Mouse (Mus musculus) CH12.LX (cell line): Measurements from ENCODE around the gene Igfals. TPM values are rescaled to one million over a fixed set of nuclear protein-coding genes. Genes with fewer than 3 reads are reported as not detected.

Source experiments
- DNase-seq: peaks from one replicate; pipeline ENCODE4 v3.0.0-alpha.2; 2013; ENCODE audit errors: extremely low read depth
- H3K27ac ChIP-seq: 2 replicates; pipeline ENCODE4 v1.5.1; 2012; ENCODE audit warnings: low read depth, mild to moderate bottlenecking, control low read depth, moderate library complexity; ENCODE audit not compliant: insufficient read depth
- H3K27me3 ChIP-seq: replicated peaks from 2 replicates; pipeline ENCODE3; 2012; ENCODE audit warnings: inconsistent platforms
- H3K36me3 ChIP-seq, 2 experiments: replicated peaks in 1 of 2; 2 replicates each; pipeline versions ENCODE3 to v1.6.1; 2012; ENCODE audit warnings: inconsistent platforms in 1 of 2, low read length in 1 of 2, mild to moderate bottlenecking in 1 of 2, mixed read lengths in 1 of 2, moderate library complexity in 1 of 2; ENCODE audit not compliant: control insufficient read depth in 1 of 2, insufficient read depth in 1 of 2
- H3K4me1 ChIP-seq, 2 experiments: 2 replicates each; pipeline ENCODE4 v1.6.1; 2012; ENCODE audit warnings: inconsistent platforms in 1 of 2, moderate library complexity in 1 of 2; ENCODE audit not compliant: insufficient read depth in 2 of 2, control insufficient read depth in 1 of 2
- H3K4me2 ChIP-seq: 2 replicates; pipeline ENCODE4 v1.6.1; 2012; ENCODE audit warnings: low read depth, mild to moderate bottlenecking, control low read depth; ENCODE audit not compliant: poor library complexity, insufficient read depth, severe bottlenecking
- H3K4me3 ChIP-seq, 3 experiments: fragments of 150-350 bp in 1 of 3; sonication (generic) in 1 of 3; replicated peaks in 1 of 3; 2 replicates each; pipeline versions ENCODE3 to v1.5.1; 2011 to 2012; ENCODE audit warnings: low read depth in 2 of 3, low read length in 2 of 3, mild to moderate bottlenecking in 2 of 3, moderate library complexity in 2 of 3, control low read depth in 1 of 3, improper control_type of control experiment in 1 of 3, inconsistent platforms in 1 of 3, mixed read lengths in 1 of 3; ENCODE audit not compliant: poor library complexity in 1 of 3
- H3K79me2 ChIP-seq: replicated peaks from 2 replicates; pipeline ENCODE4 v1.6.1; 2012; ENCODE audit warnings: mild to moderate bottlenecking, moderate library complexity; ENCODE audit not compliant: control insufficient read depth, poor library complexity, insufficient read depth, severe bottlenecking; ENCODE audit errors: extremely low read depth
- H3K9ac ChIP-seq: 2 replicates; pipeline ENCODE4 v1.6.1; 2012; ENCODE audit warnings: low read depth, mild to moderate bottlenecking, control low read depth, moderate library complexity; ENCODE audit not compliant: insufficient read depth
- H3K9me3 ChIP-seq: replicated peaks from 2 replicates; pipeline ENCODE3; 2012; ENCODE audit warnings: low read length, inconsistent platforms, mixed read lengths
- BHLHE40 ChIP-seq: IDR thresholded peaks from 2 replicates; pipeline ENCODE4 v1.6.1; 2011; ENCODE audit warnings: mild to moderate bottlenecking, low read depth, low read length, improper control_type of control experiment
- CTCF ChIP-seq, 2 experiments: IDR thresholded peaks in 1 of 2; conservative IDR thresholded peaks in 1 of 2; 2 replicates each; pipeline ENCODE4 v1.5.1; 2011 to 2012; ENCODE audit warnings: low read depth in 2 of 2, low read length in 2 of 2, improper control_type of control experiment in 1 of 2, inconsistent platforms in 1 of 2, mild to moderate bottlenecking in 1 of 2, moderate library complexity in 1 of 2
- ELF1 ChIP-seq: IDR thresholded peaks from 2 replicates; pipeline ENCODE4 v1.6.1; 2014; ENCODE audit warnings: low read depth, mild to moderate bottlenecking, inconsistent platforms, low read length, improper control_type of control experiment
- EP300 ChIP-seq: IDR thresholded peaks from 2 replicates; pipeline ENCODE4 v1.6.1; 2011; ENCODE audit warnings: low read length, improper control_type of control experiment
- ETS1 ChIP-seq: conservative IDR thresholded peaks from 2 replicates; pipeline ENCODE4 v1.6.1; 2012; ENCODE audit warnings: low read depth, mild to moderate bottlenecking, inconsistent platforms, low read length, improper control_type of control experiment, moderate library complexity
- HCFC1 ChIP-seq: IDR thresholded peaks from 2 replicates; pipeline ENCODE4 v1.6.1; 2012; ENCODE audit warnings: low read depth, mild to moderate bottlenecking, inconsistent platforms, low read length, improper control_type of control experiment
- IRF4 ChIP-seq: IDR thresholded peaks from 2 replicates; pipeline ENCODE4 v1.6.1; 2014; ENCODE audit warnings: low read depth, mild to moderate bottlenecking, inconsistent platforms, low read length, improper control_type of control experiment
- MAZ ChIP-seq: IDR thresholded peaks from 2 replicates; pipeline ENCODE4 v1.6.1; 2012; ENCODE audit warnings: low read depth, mild to moderate bottlenecking, inconsistent platforms, low read length, improper control_type of control experiment, moderate library complexity
- MEF2A ChIP-seq: IDR thresholded peaks from 2 replicates; pipeline ENCODE4 v1.6.1; 2014; ENCODE audit warnings: low read depth, mild to moderate bottlenecking, inconsistent platforms, low read length, improper control_type of control experiment, borderline replicate concordance
- NRF1 ChIP-seq: IDR thresholded peaks from 2 replicates; pipeline ENCODE4 v1.6.1; 2014; ENCODE audit warnings: low read depth, mild to moderate bottlenecking, inconsistent platforms, low read length, improper control_type of control experiment, moderate library complexity
- PAX5 ChIP-seq: IDR thresholded peaks from 2 replicates; pipeline ENCODE4 v1.6.1; 2012; ENCODE audit warnings: low read length, inconsistent platforms, mixed read lengths
- POLR2AphosphoS2 ChIP-seq: IDR thresholded peaks from 2 replicates; pipeline ENCODE4 v1.6.1; 2011; ENCODE audit warnings: low read depth, low read length, improper control_type of control experiment
- RAD21 ChIP-seq: IDR thresholded peaks from 2 replicates; pipeline ENCODE4 v1.6.1; 2011; ENCODE audit warnings: low read depth, mild to moderate bottlenecking, low read length, improper control_type of control experiment, moderate library complexity
- RCOR1 ChIP-seq: conservative IDR thresholded peaks from 2 replicates; pipeline ENCODE4 v1.6.1; 2012; ENCODE audit warnings: low read depth, mild to moderate bottlenecking, inconsistent platforms, low read length, improper control_type of control experiment
- SIN3A ChIP-seq: IDR thresholded peaks from 2 replicates; pipeline ENCODE4 v1.6.1; 2012; ENCODE audit warnings: low read length, improper control_type of control experiment, inconsistent platforms
- SMC3 ChIP-seq: IDR thresholded peaks from 2 replicates; pipeline ENCODE4 v1.6.1; 2011; ENCODE audit warnings: low read depth, low read length, improper control_type of control experiment
- TBP ChIP-seq: conservative IDR thresholded peaks from 2 replicates; pipeline ENCODE4 v1.6.1; 2011; ENCODE audit warnings: low read depth, low read length, improper control_type of control experiment
- UBTF ChIP-seq: IDR thresholded peaks from 2 replicates; pipeline ENCODE4 v1.6.1; 2012; ENCODE audit warnings: low read depth, mild to moderate bottlenecking, inconsistent platforms, low read length, improper control_type of control experiment, moderate library complexity
- ZMIZ1 ChIP-seq: IDR thresholded peaks from 2 replicates; pipeline ENCODE4 v1.6.1; 2012; ENCODE audit warnings: low read depth, mild to moderate bottlenecking, inconsistent platforms, low read length, improper control_type of control experiment
- dilution Hi-C: fragments of 300-500 bp; cut with MboI; formaldehyde crosslinking; loops from 2 replicates; pipeline ENCODE4 v1.14.3; 2020; ENCODE audit warnings: low sequenced_read_pairs; ENCODE audit not compliant: extremely low pct_unique_long_range_greater_than_20kb, extremely low pct_ligation_motif_present
- in situ Hi-C: fragments of 300-500 bp; cut with MboI; formaldehyde crosslinking; loops from 3 replicates; pipeline ENCODE4 v1.14.3; 2019; ENCODE audit warnings: low sequenced_read_pairs, low pct_ligation_motif_present, low pct_unique_long_range_greater_than_20kb, mixed read lengths
- polyA plus RNA-seq: library from polyadenylated mRNA; unstranded; fragments of >175 nt; gene quantifications from 2 replicates; pipeline ENCODE4 v1.2.1, GENCODE M21; 2012; ENCODE audit warnings: low read depth; ENCODE audit not compliant: insufficient read length
- total RNA-seq, 2 experiments: library from RNA; depleted of rRNA; stranded (reverse); fragments of 300-350 nt in 1 of 2; fragments of >200 nt in 1 of 2; gene quantifications; 2 replicates each; pipeline ENCODE4 v1.2.3; 2012 to 2014

Gene Igfals
- total and polyA plus RNA-seq, 3 experiments: 5.0 to 9.8 (median 6.3) TPM

- TF ChIP-seq TBP (peak; percentile 75; the same call in 1 of the 2 replicates), CTCF (conservative IDR thresholded peaks at IDR 0.05 in 1 of 2, IDR thresholded peaks at IDR 0.05 in 1 of 2; ENCODE audit: low read depth in 2 of 2, low read length in 2 of 2) (no peak), EP300 (no peak), RCOR1 (no peak), UBTF (no peak; the same call in 1 of the 2 replicates), MEF2A (peak; percentile 40; the same call in 1 of the 2 replicates), PAX5 (no peak), IRF4 (no peak; the same call in none of the 2 replicates), NRF1 (peak; percentile 35), ETS1 (no peak), ELF1 (peak; percentile 100), BHLHE40 (peak; percentile 40; the same call in 1 of the 2 replicates), POLR2AphosphoS2 (peak; percentile 60; the same call in 1 of the 2 replicates), HCFC1 (peak; percentile 96)
Observed at GRCm38 (mm10) chr17:24886134-24886931, 20.5 kb downstream of the Igfals start, which contains the start of the genes Nubp2 and Spsb3 (continued).

GRCm38 (mm10) chr17:24886932-24887271 is 21.1 kb downstream of the Igfals start:
- H3K4me3 ChIP-seq: peak overlapping the region; percentile 73 to 92 (median 82)
- H3K9ac ChIP-seq: peak overlapping the region; percentile 70
- no peaks in the 10 kb centered on the region for H3K9me3 ChIP-seq
- no peaks in the 10 kb centered on the region for H3K27me3 ChIP-seq
- H3K36me3 ChIP-seq: peaks cover 55 to 74% of the 10 kb centered on the region in 2 experiments
- TF ChIP-seq CTCF (conservative IDR thresholded peaks at IDR 0.05 in 1 of 2, IDR thresholded peaks at IDR 0.05 in 1 of 2; ENCODE audit: low read depth in 2 of 2, low read length in 2 of 2) (no peak), UBTF (no peak), RAD21 (no peak), MAZ (no peak), SMC3 (no peak), POLR2AphosphoS2 (0 out of 2 replicates have a peak, but pooled peaks have one; percentile 2), ZMIZ1 (no peak; the same call in 1 of the 2 replicates), SIN3A (no peak)
- H3K4me2 ChIP-seq: peak overlapping the region; percentile 85
- H3K79me2 ChIP-seq: peaks cover 17% of the 10 kb centered on the region
- no peak overlapping the region for H3K27ac ChIP-seq
- in situ Hi-C loops: loop anchor here (5.0 kb wide), 2 partner anchors 35 to 145 kb away; partner anchors contain the start of gene Fahd1
- H3K4me1 ChIP-seq: peaks cover 14 to 69% of the 10 kb centered on the region in 2 experiments
- DNase-seq: no peak
- dilution Hi-C loops: no loop called here
